Mouse (Mus musculus) kidney, postnatal 0 days (tissue): ENCODE results near the gene Slc25a42. TPM values are rescaled to one million over a fixed set of nuclear protein-coding genes. Genes with fewer than 3 reads are reported as not detected.

Experiments
- ATAC-seq: fragments of 200-750 bp; cut with Nextera tagmentation; replicated peaks from 2 replicates; pipeline ENCODE4 v1.8.0; 2017; ENCODE audit warnings: low read depth, moderate number of reproducible peaks, moderate TSS enrichment, moderate library complexity; ENCODE audit not compliant: low FRiP score
- DNase-seq: peaks from one replicate; pipeline ENCODE4 v3.0.0-alpha.2; 2016; ENCODE audit warnings: low spot score
- H3K27ac ChIP-seq: fragments of 300-500 bp; sonication (generic); 2 replicates; pipeline ENCODE4 v1.5.1; 2014; ENCODE audit warnings: mild to moderate bottlenecking
- H3K27me3 ChIP-seq: fragments of 300-500 bp; sonication (generic); 2 replicates; pipeline ENCODE4 v1.6.1; 2014; ENCODE audit warnings: low read length, mixed read lengths; ENCODE audit not compliant: insufficient read depth
- H3K36me3 ChIP-seq: fragments of 300-500 bp; sonication (generic); 2 replicates; pipeline ENCODE4 v1.6.1; 2014; ENCODE audit warnings: low read length, mixed read lengths; ENCODE audit not compliant: insufficient read depth
- H3K4me1 ChIP-seq: fragments of 300-500 bp; sonication (generic); replicated peaks from 2 replicates; pipeline ENCODE4 v1.6.1; 2014; ENCODE audit warnings: antibody characterized with exemption, low read length, mixed read lengths; ENCODE audit not compliant: insufficient read depth
- H3K4me2 ChIP-seq: fragments of 300-500 bp; sonication (generic); 2 replicates; pipeline ENCODE4 v1.6.1; 2014; ENCODE audit warnings: mild to moderate bottlenecking, low read length, moderate library complexity, mixed read lengths
- H3K4me3 ChIP-seq: fragments of 300-500 bp; sonication (generic); replicated peaks from 2 replicates; pipeline ENCODE4 v1.5.1; 2014; ENCODE audit warnings: low read depth, low read length
- H3K9ac ChIP-seq: fragments of 300-500 bp; sonication (generic); 2 replicates; pipeline ENCODE4 v1.6.1; 2014; ENCODE audit warnings: low read depth, low read length
- H3K9me3 ChIP-seq: fragments of 300-500 bp; sonication (generic); replicated peaks from 2 replicates; pipeline ENCODE4 v1.6.1; 2016; ENCODE audit warnings: low read length, inconsistent platforms, mixed read lengths
- CTCF ChIP-seq: IDR thresholded peaks from 2 replicates; pipeline ENCODE4 v1.5.1; 2016; ENCODE audit warnings: antibody characterized with exemption, low read depth, mild to moderate bottlenecking, moderate library complexity
- WGBS: fragments of 180-500 bp; shearing (Covaris S2); extraction: QIAGEN DNeasy Blood & Tissue Kit; methylation state at CpG from one replicate; pipeline ENCODE4 v1.1.7; 2014; 5-methylcytosine and 5-hydroxymethylcytosine counted together
- polyA plus RNA-seq: library from polyadenylated mRNA; unstranded; fragments of >200 nt; fragmentation: Nextera tagmentation; extraction: Ambion mirVana; gene quantifications from 2 replicates; pipeline ENCODE4 v1.2.1, GENCODE M21; 2015

Gene Slc25a42
- polyA plus RNA-seq, 1 experiment from 2014 or later, result 5.6 TPM

GRCm38 (mm10) chr8:70246622-70247021 lies 34.5 kb upstream of the Slc25a42 start:
- Histone ChIP-seq H3K9me3 (no peaks in the 10 kb centered on the region), H3K27me3 (no peaks in the 10 kb centered on the region), H3K4me2 (no peak overlapping the region), H3K9ac (no peak overlapping the region), H3K4me3 (no peak overlapping the region), H3K27ac (no peak overlapping the region), H3K4me1 (no peaks in the 10 kb centered on the region), H3K36me3 (peaks cover 58% of the 10 kb centered on the region)
- 91% methylated on average over 6 of the region's 6 CpGs for WGBS
- DNase-seq (no peak), ATAC-seq (no peak)
- no peak for TF ChIP-seq CTCF

GRCm38 (mm10) chr8:70240642-70241041 lies 28.5 kb upstream of the Slc25a42 start:
- TF ChIP-seq CTCF, result peak; percentile 35; the same call in 1 of the 2 replicates
- WGBS, result 91% methylated on average over 5 of the region's 5 CpGs
- ATAC-seq, result no peak

GRCm38 (mm10) chr8:70237842-70238241 lies 25.7 kb upstream of the Slc25a42 start:
- no peaks in the 10 kb centered on the region for H3K27me3 ChIP-seq
- H3K36me3 ChIP-seq, result peaks cover 37% of the 10 kb centered on the region
- H3K27ac ChIP-seq, result no peak overlapping the region
- H3K4me3 ChIP-seq, result no peak overlapping the region
- TF ChIP-seq CTCF, result no peak
- H3K4me2 ChIP-seq, result no peak overlapping the region
- no peak for ATAC-seq
- DNase-seq, result no peak
- 87% methylated on average over 2 of the region's 2 CpGs for WGBS
- H3K4me1 ChIP-seq, result no peaks in the 10 kb centered on the region; the same call in 1 of the 2 replicates
- no peaks in the 10 kb centered on the region for H3K9me3 ChIP-seq
- no peak overlapping the region for H3K9ac ChIP-seq

More at GRCm38 (mm10) chr8:70240642-70241041, 28.5 kb upstream of the Slc25a42 start:
- Histone ChIP-seq H3K4me3 (no peak overlapping the region), H3K27me3 (no peaks in the 10 kb centered on the region), H3K27ac (no peak overlapping the region), H3K9ac (no peak overlapping the region), H3K36me3 (peaks cover 47% of the 10 kb centered on the region), H3K4me2 (no peak overlapping the region), H3K9me3 (no peaks in the 10 kb centered on the region), H3K4me1 (no peaks in the 10 kb centered on the region)
- DNase-seq, result no peak

GRCm38 (mm10) chr8:70234781-70235128 lies 22.6 kb upstream of the Slc25a42 start:
- Histone ChIP-seq H3K27ac (peak overlapping the region; percentile 96), H3K9ac (peak overlapping the region; percentile 85), H3K4me2 (peak overlapping the region; percentile 66), H3K9me3 (no peaks in the 10 kb centered on the region), H3K27me3 (no peaks in the 10 kb centered on the region), H3K4me1 (no peaks in the 10 kb centered on the region; the same call in 1 of the 2 replicates), H3K36me3 (peaks cover 25% of the 10 kb centered on the region), H3K4me3 (peak overlapping the region; percentile 85)
- WGBS, result under 1% methylated on average over 15 of the region's 15 CpGs
- ATAC-seq, result no peak
- no peak for DNase-seq
- TF ChIP-seq CTCF, result no peak

GRCm38 (mm10) chr8:70234080-70234780 lies 22.1 kb upstream of the Slc25a42 start, which contains the start of the genes Sugp2 and Armc6:
Gene Sugp2, plus strand, starts transcription at chr8:70234226.
Gene Armc6, minus strand, starts transcription at chr8:70234466.
- TF ChIP-seq CTCF, result 0 out of 2 replicates have a peak, but pooled peaks have one; percentile 7
- Histone ChIP-seq H3K4me2 (peak within 1 kb of the TSS; percentile 66), H3K4me1 (no peaks in the 10 kb centered on the region; the same call in 1 of the 2 replicates), H3K27me3 (no peaks in the 10 kb centered on the region), H3K4me3 (peak within 1 kb of the TSS; percentile 85), H3K9ac (peak within 1 kb of the TSS; percentile 85), H3K27ac (peak within 1 kb of the TSS; percentile 96), H3K36me3 (peaks cover 29% of the 10 kb centered on the region), H3K9me3 (no peaks in the 10 kb centered on the region)
- peak; percentile 98 for DNase-seq
- WGBS, result 1% methylated on average over 66 of the region's 67 CpGs
- peak; percentile 94 for ATAC-seq

- no peak for ATAC-seq
- H3K9me3 ChIP-seq, result no peaks in the 10 kb centered on the region
- H3K36me3 ChIP-seq, result peaks cover 28% of the 10 kb centered on the region
- no peak for DNase-seq
- no peaks in the 10 kb centered on the region for H3K27me3 ChIP-seq
- WGBS, result 4% methylated on average over 13 of the region's 13 CpGs
- H3K9ac ChIP-seq, result peak overlapping the region; percentile 85
- H3K4me3 ChIP-seq, result peak overlapping the region; percentile 85
- peak overlapping the region; percentile 66 for H3K4me2 ChIP-seq
- no peak overlapping the region for H3K27ac ChIP-seq
- H3K4me1 ChIP-seq, result no peaks in the 10 kb centered on the region; the same call in 1 of the 2 replicates
- no peak for TF ChIP-seq CTCF
Observed at GRCm38 (mm10) chr8:70233606-70234005, 21.5 kb upstream of the Slc25a42 start.
